Mouse (Mus musculus) liver, postnatal 0 days (tissue): Measurements from ENCODE around the gene Elmod1.

Source experiments
- CTCF ChIP-seq: sonication (generic); IDR thresholded peaks from 2 replicates; pipeline ENCODE4 v1.5.1; 2016; ENCODE audit warnings: antibody characterized with exemption, low read depth
- EP300 ChIP-seq: IDR thresholded peaks from 2 replicates; pipeline ENCODE4 v1.6.1; 2016; ENCODE audit warnings: antibody characterized with exemption, low read depth, mild to moderate bottlenecking

DNA sequence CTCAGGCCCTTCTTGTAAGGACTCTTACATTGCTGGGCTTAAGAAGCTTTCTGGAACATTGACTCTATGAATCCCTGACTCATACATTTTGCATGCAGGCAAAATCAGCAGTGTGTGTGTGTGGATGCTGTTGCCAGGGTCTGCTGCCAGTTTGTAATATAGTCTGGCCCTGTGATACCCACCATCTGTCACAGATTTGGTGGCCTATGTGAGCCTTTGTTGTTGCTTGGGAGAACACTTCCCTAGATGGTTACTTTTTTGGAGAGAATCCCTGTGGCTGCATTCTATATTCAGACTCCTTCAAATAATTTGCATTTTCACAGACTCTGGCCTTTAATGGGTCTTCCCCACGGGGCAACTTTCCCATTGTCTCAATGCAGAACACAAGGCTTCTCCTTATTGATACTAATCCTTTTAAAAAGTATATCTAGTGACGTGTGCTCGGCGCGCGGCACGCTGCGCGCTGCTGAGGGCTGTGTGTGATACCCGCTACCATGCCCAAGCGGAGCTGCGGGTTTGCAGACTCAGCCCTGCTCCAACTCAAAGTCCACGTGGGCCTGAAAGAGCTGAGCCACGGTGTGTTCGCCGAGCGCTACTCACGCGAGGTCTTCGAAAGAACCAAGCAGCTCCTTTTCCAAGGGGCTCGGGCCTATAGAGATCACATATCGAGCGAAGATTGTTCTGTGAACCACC is 91.4 kb downstream of the Elmod1 start:
- no peak for TF ChIP-seq CTCF
- no peak for TF ChIP-seq EP300
